Mouse (Mus musculus) heart, embryonic 14.5 days (tissue): ENCODE results near the gene Ubxn2a. TPM values are rescaled to one million over a fixed set of nuclear protein-coding genes. Genes with fewer than 3 reads are reported as not detected.

ENCODE experiments used
- ATAC-seq: fragments of 200-750 bp; cut with Nextera tagmentation; 2 replicates; pipeline ENCODE4 v1.8.0; 2017; ENCODE audit warnings: low read depth, moderate TSS enrichment; ENCODE audit not compliant: insufficient number of reproducible peaks, insufficient read depth, low FRiP score
- H3K27ac ChIP-seq, 2 experiments: fragments of 200-500 bp in 1 of 2; fragments of 300-500 bp in 1 of 2; sonication (generic) in 1 of 2; replicated peaks in 1 of 2; 2 replicates each; pipeline ENCODE4 v1.5.1; 2012 to 2014; ENCODE audit warnings: low read depth in 2 of 2, low read length in 2 of 2, control low read depth in 1 of 2, mild to moderate bottlenecking in 1 of 2, mixed read lengths in 1 of 2; ENCODE audit not compliant: control insufficient read depth in 1 of 2, insufficient read depth in 1 of 2
- H3K27me3 ChIP-seq: fragments of 300-500 bp; sonication (generic); 2 replicates; pipeline ENCODE4 v1.6.1; 2014; ENCODE audit warnings: mild to moderate bottlenecking, low read length, control low read depth; ENCODE audit not compliant: control insufficient read depth, insufficient read depth
- H3K36me3 ChIP-seq: fragments of 300-500 bp; sonication (generic); 2 replicates; pipeline ENCODE4 v1.6.1; 2014; ENCODE audit warnings: mild to moderate bottlenecking, control low read depth, low read length, mixed read lengths; ENCODE audit not compliant: control insufficient read depth, insufficient read depth
- H3K4me1 ChIP-seq, 2 experiments: fragments of 200-500 bp in 1 of 2; fragments of 300-500 bp in 1 of 2; sonication (generic) in 1 of 2; 2 replicates each; pipeline ENCODE4 v1.6.1; 2012 to 2014; ENCODE audit warnings: low read length in 2 of 2, control low read depth in 1 of 2, mixed read lengths in 1 of 2; ENCODE audit not compliant: control insufficient read depth in 2 of 2, insufficient read depth in 2 of 2
- H3K4me2 ChIP-seq: fragments of 300-500 bp; sonication (generic); 2 replicates; pipeline ENCODE4 v1.6.1; 2014; ENCODE audit warnings: mild to moderate bottlenecking, low read length
- H3K4me3 ChIP-seq, 2 experiments: fragments of 200-500 bp in 1 of 2; fragments of 300-500 bp in 1 of 2; sonication (generic) in 1 of 2; 2 replicates each; pipeline ENCODE4 v1.5.1; 2012 to 2014; ENCODE audit warnings: low read length in 2 of 2, mild to moderate bottlenecking in 2 of 2, control low read depth in 1 of 2, low read depth in 1 of 2, moderate library complexity in 1 of 2; ENCODE audit not compliant: control insufficient read depth in 1 of 2, insufficient read depth in 1 of 2
- H3K9ac ChIP-seq: fragments of 300-500 bp; sonication (generic); 2 replicates; pipeline ENCODE4 v1.6.1; 2014; ENCODE audit warnings: mild to moderate bottlenecking, low read length
- H3K9me3 ChIP-seq: fragments of 300-500 bp; sonication (generic); 2 replicates; pipeline ENCODE4 v1.6.1; 2016; ENCODE audit warnings: low read length, control low read depth; ENCODE audit not compliant: control insufficient read depth
- WGBS: fragments of 180-500 bp; shearing (Covaris S2); extraction: QIAGEN DNeasy Blood & Tissue Kit; methylation state at CpG from one replicate; pipeline ENCODE4 v1.1.7; 2014; 5-methylcytosine and 5-hydroxymethylcytosine counted together
- polyA plus RNA-seq: library from polyadenylated mRNA; unstranded; fragments of >200 nt; fragmentation: Nextera tagmentation; extraction: Ambion mirVana; gene quantifications from 2 replicates; pipeline ENCODE4 v1.2.1, GENCODE M21; 2014

Ubxn2a gene
- polyA plus RNA-seq, 1 experiment from 2014 or later = 31.1 TPM

DNA sequence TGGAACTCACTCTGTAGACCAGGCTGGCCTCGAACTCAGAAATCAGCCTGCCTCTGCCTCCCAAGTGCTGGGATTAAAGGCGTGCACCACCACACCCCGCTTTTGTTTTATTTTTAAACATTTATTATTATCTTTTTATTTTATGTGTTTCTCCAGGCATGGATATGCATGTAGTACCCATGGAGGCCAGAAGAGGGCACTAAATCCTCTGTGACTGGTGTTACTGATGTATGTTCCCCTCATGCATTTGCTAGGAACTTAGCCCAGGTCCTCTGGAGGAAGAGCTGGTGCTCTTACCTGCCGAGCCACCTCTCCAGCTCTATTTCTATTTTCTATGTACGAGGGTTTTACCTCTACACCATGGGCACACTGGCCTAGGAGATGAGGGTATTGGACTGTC lies 51.3 kb downstream of the Ubxn2a start:
- no peak overlapping the region for H3K9ac ChIP-seq
- H3K27ac ChIP-seq = no peak overlapping the region
- peaks cover 6% of the 10 kb centered on the region in 2 experiments; a peak in 3 of 4 replicates for H3K4me1 ChIP-seq
- 97% methylated on average over 5 of the region's 5 CpGs for WGBS
- H3K9me3 ChIP-seq = no peaks in the 10 kb centered on the region
- no peaks in the 10 kb centered on the region for H3K27me3 ChIP-seq
- H3K36me3 ChIP-seq = peaks cover 39% of the 10 kb centered on the region
- no peak overlapping the region for H3K4me3 ChIP-seq
- no peak for ATAC-seq
- H3K4me2 ChIP-seq = no peak overlapping the region

DNA sequence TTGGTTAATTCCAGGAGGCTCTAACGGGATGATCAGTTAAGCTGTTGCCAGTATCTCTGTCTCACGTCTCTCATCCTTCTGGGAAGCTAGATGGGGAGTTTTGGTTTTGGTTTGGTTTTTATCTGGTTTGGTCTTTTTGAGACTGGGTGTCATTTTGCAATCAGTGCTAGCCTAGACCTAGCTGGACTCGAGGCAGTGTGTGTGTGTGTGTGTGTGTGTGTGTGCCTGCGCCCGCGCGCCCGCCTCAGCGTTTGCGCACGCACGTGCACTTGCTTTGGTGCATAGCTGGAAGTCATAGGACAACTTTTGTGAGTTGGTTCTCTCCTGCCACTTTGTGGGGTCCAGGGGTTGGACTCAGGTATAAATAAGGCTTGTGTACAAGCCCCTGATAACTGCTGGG lies 63.8 kb downstream of the Ubxn2a start:
- peak overlapping the region; percentile 81 for H3K4me2 ChIP-seq
- H3K4me3 ChIP-seq = peak overlapping the region; percentile 61 to 67
- H3K9ac ChIP-seq = peak overlapping the region; percentile 83
- no peaks in the 10 kb centered on the region for H3K9me3 ChIP-seq
- H3K4me1 ChIP-seq = peaks cover 4 to 13% of the 10 kb centered on the region in 2 experiments; a peak in 3 of 4 replicates
- H3K27ac ChIP-seq = peak overlapping the region; percentile 58 to 75; a peak in 3 of 4 replicates
- no peaks in the 10 kb centered on the region for H3K27me3 ChIP-seq
- ATAC-seq = no peak
- no peaks in the 10 kb centered on the region for H3K36me3 ChIP-seq
- WGBS = 0% methylated on average over 12 of the region's 12 CpGs

GRCm38 (mm10) chr12:4842890-4843597 lies 64.5 kb downstream of the Ubxn2a start, which contains the start of gene Wdcp:
TSS of gene Wdcp (plus strand) at chr12:4843303.
- peak; percentile 87 for ATAC-seq
- peak within 1 kb of the TSS; percentile 58 to 75 for H3K27ac ChIP-seq
- peak within 1 kb of the TSS; percentile 83 for H3K9ac ChIP-seq
- H3K9me3 ChIP-seq = no peaks in the 10 kb centered on the region
- under 1% methylated on average over 30 of the region's 30 CpGs for WGBS
- H3K27me3 ChIP-seq = no peaks in the 10 kb centered on the region
- H3K4me1 ChIP-seq = peaks cover 4 to 13% of the 10 kb centered on the region in 2 experiments; a peak in 3 of 4 replicates
- peak within 1 kb of the TSS; percentile 61 to 84 for H3K4me3 ChIP-seq
- no peaks in the 10 kb centered on the region for H3K36me3 ChIP-seq
- peak within 1 kb of the TSS; percentile 96 for H3K4me2 ChIP-seq

DNA sequence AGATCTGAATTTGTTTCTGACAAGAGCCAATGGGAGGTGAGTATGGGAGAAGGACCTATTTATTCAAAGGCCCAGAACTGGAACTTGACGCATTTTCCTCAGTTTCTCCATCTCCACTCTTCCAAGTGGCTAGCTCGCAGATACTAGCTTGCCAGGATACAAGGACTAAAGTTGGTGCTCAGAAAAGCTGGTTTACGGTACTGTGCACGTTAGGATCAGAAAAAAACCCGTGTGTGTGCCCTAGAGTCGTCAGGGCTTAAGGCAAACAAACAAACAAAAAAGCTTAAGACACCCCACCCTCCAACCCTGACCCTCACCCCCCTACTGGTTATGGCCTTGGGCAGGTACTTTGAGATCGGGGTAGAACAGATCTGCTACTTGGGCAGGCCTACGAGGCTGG lies 65.0 kb downstream of the Ubxn2a start:
- Histone ChIP-seq H3K4me2 (peak overlapping the region; percentile 96; the same call in 1 of the 2 replicates), H3K4me3 (no peak overlapping the region; a peak in 1 of 4 replicates), H3K9ac (no peak overlapping the region), H3K9me3 (no peaks in the 10 kb centered on the region), H3K4me1 (peaks cover 4 to 13% of the 10 kb centered on the region in 2 experiments; a peak in 3 of 4 replicates), H3K27ac (no peak overlapping the region), H3K27me3 (no peaks in the 10 kb centered on the region), H3K36me3 (no peaks in the 10 kb centered on the region)
- 91% methylated on average over 8 of the region's 8 CpGs for WGBS
- no peak for ATAC-seq

DNA sequence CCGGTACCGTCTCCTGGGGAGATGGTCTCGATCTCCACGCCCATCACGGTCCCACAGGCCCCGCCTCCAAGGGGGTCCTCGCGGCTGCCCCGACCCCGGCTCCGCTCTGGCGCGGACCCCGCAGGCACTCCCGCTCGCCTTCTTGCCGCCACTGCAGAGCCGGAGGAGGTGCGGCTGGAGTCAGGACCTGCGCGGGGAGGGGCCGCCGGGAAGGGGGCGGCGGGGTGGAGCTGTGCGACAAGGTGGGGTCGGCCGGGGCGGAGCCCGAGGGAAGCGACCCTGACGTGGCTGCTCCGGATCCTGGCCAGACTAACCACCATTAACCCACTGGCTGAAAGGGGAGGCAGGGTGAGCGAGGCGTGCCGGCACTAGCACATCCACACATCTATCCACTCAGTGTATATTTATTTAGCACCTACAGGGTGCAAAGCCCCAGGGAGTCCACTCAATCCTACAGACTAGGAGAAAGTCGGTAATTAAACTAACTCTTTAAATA lies 66.1 kb downstream of the Ubxn2a start, which contains the start of gene Fkbp1b:
TSS of gene Fkbp1b (minus strand) at position 200 of the 496 bp plus-strand sequence.
- no peaks in the 10 kb centered on the region for H3K36me3 ChIP-seq
- no peaks in the 10 kb centered on the region for H3K9me3 ChIP-seq
- no peak within 1 kb of the TSS for H3K27ac ChIP-seq
- peak within 1 kb of the TSS; percentile 79 for H3K9ac ChIP-seq
- no peaks in the 10 kb centered on the region for H3K27me3 ChIP-seq
- peak within 1 kb of the TSS; percentile 68 to 84 for H3K4me3 ChIP-seq
- peak within 1 kb of the TSS; percentile 96 for H3K4me2 ChIP-seq
- peak; percentile 58 for ATAC-seq
- 1% methylated on average over 37 of the region's 37 CpGs for WGBS
- peaks cover 4 to 13% of the 10 kb centered on the region in 2 experiments; a peak in 3 of 4 replicates for H3K4me1 ChIP-seq

GRCm38 (mm10) chr12:4840741-4841140 lies 66.8 kb downstream of the Ubxn2a start:
- Histone ChIP-seq H3K9ac (peak overlapping the region; percentile 79), H3K36me3 (no peaks in the 10 kb centered on the region), H3K4me2 (peak overlapping the region; percentile 96), H3K27ac (no peak overlapping the region), H3K4me3 (peak overlapping the region; percentile 68 to 84), H3K4me1 (peaks cover 4 to 13% of the 10 kb centered on the region in 2 experiments; a peak in 3 of 4 replicates), H3K9me3 (no peaks in the 10 kb centered on the region), H3K27me3 (no peaks in the 10 kb centered on the region)
- no peak for ATAC-seq
- 3% methylated on average over 11 of the region's 11 CpGs for WGBS

- no peak overlapping the region for H3K4me3 ChIP-seq
Observed at GRCm38 (mm10) chr12:4840010-4840409, 67.5 kb downstream of the Ubxn2a start.

More at GRCm38 (mm10) chr12:4840010-4840409, 67.5 kb downstream of the Ubxn2a start:
- Histone ChIP-seq H3K4me1 (peaks cover 4 to 13% of the 10 kb centered on the region in 2 experiments; a peak in 3 of 4 replicates), H3K27ac (no peak overlapping the region), H3K4me2 (no peak overlapping the region), H3K27me3 (no peaks in the 10 kb centered on the region), H3K9ac (no peak overlapping the region), H3K9me3 (no peaks in the 10 kb centered on the region), H3K36me3 (no peaks in the 10 kb centered on the region)
- ATAC-seq = no peak
- WGBS = 52% methylated on average over 6 of the region's 6 CpGs
